Mouse (Mus musculus): ENCODE measurements around the gene Cd47.

GRCm38 (mm10) chr16:49949261-49949660, 148.9 kb downstream of the Cd47 start:
- TF ChIP-seq ZMIZ1 (IDR thresholded peaks at IDR 0.05; ENCODE audit: low read depth, low read length), result no peak
- no peak for TF ChIP-seq UBTF (IDR thresholded peaks at IDR 0.05; ENCODE audit: low read depth, low read length)
- no peak for TF ChIP-seq NRF1 (IDR thresholded peaks at IDR 0.05; ENCODE audit: low read depth, low read length)
- TF ChIP-seq GABPA (IDR thresholded peaks at IDR 0.05; ENCODE audit: insufficient replicate concordance, low read depth, low read length), result no peak
- no peak for TF ChIP-seq ETS1 (conservative IDR thresholded peaks at IDR 0.05; ENCODE audit: low read depth, low read length)
- no peak for TF ChIP-seq POLR2A (IDR thresholded peaks at IDR 0.05; ENCODE audit: low read depth, low read length)
- no peak for TF ChIP-seq MAFK (IDR thresholded peaks at IDR 0.05; ENCODE audit: insufficient replicate concordance, low read length)
- TF ChIP-seq IRF4 (IDR thresholded peaks at IDR 0.05; ENCODE audit: low read depth, low read length), result no peak
- no peak for TF ChIP-seq CTCF (conservative IDR thresholded peaks at IDR 0.05 in 1 of 2, IDR thresholded peaks at IDR 0.05 in 1 of 2; ENCODE audit: low read depth in 2 of 2, low read length in 2 of 2)
- no peak for TF ChIP-seq NELFE (IDR thresholded peaks at IDR 0.05; ENCODE audit: low read depth, low read length)
- TF ChIP-seq TCF12 (IDR thresholded peaks at IDR 0.05; ENCODE audit: low read depth, low read length), result no peak
- no peak for TF ChIP-seq E2F4 (IDR thresholded peaks at IDR 0.05; ENCODE audit: insufficient replicate concordance, low read depth, low read length)
